Mouse (Mus musculus) right cerebral cortex, postnatal 14 days (tissue): ENCODE data around the gene Mt1.

Experiments used
- DNase-seq: peaks from one replicate; pipeline ENCODE4 v3.0.0; 2022

The Mt1 gene

DNA sequence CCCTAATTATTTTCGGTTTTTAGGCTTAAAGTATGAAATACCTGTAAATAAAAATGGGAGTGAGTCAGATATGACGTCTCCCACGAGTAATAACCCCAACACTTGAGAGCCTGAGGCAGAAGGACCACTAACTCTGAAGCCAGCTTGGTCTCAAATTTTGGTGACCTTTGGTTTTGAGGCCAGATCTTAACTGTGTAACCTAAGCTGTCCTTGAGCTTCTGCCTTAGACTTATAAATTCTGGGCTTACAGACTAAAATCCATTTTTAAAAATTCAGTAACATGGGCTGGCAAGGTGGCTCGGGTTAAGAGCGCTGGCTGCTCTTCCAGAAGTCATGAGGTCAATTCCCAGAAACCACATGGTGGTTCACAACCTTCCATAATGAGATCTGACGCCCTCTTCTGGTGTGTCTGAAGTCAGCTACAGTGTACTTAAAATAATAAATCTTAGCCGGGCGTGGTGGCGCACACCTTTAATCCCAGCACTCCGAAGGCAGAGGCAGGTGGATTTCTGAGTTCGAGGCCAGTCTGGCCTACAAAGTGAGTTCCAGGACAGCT, 5.0 kb upstream of the Mt1 start:
- DNase-seq = no peak

DNA sequence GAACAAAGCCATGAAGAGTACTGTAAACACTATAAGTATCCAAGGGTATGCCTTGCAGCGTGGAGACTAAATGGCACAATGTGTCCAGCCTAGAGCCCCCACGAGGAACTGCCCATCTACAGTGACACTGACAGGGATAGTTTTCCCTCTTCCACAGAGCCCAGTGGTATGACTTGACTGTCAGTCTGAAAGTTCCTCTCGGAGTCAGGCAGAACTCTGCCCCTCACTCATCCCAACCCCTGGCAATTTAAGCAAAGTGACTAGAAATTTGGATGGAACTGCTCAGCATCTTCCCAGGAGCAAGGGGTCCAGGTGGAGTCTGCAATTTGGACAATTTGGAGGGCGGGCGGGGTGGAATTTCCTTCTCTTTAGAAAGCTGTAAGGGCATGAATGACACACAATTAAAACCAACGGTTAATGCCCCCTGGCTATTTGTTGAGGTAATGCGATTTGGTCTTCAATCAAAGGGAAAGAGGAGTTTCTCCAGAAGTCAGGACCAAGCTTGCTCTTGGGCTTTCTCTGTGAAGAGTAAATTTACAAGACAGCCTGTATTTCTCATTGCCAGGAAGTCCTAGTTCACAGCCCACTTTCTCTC, 4.2 kb upstream of the Mt1 start:
- DNase-seq = no peak

DNA sequence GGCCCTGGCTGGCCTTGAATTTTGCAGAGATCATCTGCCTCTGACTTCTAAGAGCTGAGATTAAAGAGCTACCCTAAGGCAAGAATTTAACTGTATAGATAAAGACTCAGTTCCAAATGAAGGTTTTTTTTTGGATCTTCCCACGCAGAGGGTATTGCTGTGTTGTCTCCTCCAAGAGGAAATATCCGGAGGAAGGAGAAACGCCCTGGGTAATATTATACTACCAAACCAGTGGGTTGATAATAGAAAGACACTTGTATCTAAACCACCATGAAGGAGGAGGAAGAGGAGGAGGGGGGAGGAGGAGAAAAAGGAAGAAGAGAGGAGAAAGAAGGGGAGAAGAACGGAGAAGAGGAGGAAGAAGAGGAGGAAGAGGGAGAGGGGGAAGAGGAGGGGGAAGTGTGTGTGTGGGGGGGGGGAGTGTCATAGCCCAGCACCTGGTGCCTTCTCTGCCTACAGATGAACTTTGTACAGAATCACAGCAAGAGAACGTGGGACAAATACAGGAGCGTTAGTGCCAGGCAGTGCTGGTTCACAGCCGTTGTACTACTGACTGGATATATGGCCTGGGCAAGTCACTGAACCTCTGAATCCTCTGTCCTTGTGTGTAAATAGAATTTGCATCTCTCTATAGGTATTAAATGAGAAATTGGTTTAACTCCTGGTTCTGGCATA, 1.0 kb upstream of the Mt1 start:
- DNase-seq = no peak

DNA sequence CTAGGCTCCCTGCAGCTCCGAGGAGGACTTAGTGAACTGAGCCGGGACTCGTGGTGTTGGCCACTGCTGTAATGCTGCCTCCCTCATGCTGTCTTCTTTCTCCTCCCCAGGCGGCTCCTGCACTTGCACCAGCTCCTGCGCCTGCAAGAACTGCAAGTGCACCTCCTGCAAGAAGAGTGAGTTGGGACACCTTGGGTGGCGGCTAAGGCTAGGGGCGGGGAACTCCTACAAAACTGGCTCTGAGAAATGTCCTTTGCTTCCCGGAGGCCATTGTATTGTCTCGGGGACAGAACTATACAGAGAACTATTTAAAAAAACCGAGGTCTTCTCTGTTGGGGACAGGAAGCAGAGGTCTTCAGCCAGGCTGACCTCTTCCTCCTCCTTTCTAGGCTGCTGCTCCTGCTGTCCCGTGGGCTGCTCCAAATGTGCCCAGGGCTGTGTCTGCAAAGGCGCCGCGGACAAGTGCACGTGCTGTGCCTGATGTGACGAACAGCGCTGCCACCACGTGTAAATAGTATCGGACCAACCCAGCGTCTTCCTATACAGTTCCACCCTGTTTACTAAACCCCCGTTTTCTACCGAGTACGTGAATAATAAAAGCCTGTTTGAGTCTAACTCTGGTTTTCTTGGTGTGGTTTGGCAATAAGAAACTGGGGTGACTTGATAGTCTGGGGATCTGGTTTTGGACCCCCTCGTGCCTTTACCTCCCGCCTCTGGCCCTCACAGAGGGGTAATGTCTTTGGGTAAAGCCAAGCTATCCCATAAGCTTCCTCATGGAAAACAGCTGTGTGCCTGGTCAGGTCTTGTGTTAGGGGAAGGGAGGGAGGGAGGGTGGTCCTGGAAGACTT, 1.1 kb downstream of the Mt1 start:
- no peak for DNase-seq

DNA sequence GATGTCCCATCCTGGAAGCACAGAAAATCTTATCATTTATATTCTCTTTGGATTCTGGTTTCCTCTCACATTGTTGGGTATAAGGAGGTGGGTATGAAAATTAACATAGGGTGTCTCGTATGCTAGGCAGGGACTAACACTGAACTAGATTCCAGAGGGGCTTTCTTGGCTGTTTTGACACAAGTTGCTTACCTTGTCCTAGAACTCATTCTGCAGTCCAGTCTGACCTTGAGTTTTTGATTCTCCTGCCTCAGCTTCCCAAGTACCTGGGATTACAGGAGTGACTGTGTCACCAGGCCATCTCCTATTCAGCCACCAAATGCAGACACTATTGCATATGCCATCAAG, 1.7 kb downstream of the Mt1 start:
- DNase-seq = no peak

DNA sequence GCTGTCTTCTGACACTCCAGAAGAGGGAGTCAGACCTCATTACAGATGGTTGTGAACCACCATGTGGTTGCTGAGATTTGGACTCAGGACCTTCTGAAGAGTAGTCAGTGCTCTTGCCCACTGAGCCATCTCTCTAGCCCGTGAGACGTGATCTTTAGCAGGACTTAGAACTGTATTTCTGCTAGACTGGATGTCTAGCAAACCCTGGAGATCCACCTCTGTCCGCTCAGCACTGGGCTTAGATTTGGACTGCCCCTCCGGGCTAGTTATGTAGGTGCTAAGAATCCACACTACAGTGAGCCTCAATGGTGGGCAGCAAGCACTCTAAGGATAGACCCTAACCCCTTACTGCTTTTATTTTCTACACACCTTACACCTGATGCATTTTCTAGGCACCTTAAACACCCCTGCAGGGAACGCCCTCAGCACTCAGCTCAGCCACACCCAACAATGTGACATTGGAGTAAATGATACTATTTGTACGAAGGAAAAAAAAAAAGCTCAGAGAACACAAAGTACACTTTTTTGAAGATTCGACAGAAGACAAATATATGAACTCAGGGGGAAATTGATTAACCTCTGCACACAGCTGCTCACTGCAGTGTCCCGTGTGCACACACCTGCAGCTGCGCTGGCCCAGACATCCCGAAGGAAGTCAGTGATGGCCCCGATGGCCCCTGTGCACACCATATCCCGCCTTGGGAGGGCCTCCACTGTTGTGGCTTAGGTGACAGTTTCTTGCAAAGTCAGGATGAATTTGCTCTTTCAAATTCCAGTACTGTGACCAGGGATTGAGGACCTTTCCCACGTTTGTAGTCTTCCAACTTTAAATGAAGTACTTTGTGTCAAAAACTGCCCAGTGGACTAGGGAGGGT, 3.4 kb downstream of the Mt1 start:
- DNase-seq = no peak

DNA sequence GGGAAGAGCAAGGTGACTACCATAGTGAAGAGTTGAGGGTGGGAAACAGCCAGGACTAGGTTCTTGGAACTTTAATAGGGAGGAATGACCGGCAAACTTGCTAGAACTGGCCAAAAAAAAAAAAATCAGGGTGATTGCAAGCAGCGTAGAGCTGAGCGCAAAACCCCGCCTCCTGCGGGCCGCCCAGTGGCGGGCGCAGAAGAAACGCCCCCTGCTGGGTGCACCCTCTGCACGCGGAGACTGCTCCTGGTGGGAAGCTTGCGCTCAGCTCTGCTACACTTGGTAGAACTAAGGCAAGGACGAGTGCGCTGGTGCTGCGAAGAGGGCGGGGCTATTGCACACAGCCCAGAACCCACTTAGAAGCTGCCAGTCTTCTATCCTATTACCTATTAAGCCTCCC, 4.2 kb downstream of the Mt1 start:
- DNase-seq = peak; percentile 73

DNA sequence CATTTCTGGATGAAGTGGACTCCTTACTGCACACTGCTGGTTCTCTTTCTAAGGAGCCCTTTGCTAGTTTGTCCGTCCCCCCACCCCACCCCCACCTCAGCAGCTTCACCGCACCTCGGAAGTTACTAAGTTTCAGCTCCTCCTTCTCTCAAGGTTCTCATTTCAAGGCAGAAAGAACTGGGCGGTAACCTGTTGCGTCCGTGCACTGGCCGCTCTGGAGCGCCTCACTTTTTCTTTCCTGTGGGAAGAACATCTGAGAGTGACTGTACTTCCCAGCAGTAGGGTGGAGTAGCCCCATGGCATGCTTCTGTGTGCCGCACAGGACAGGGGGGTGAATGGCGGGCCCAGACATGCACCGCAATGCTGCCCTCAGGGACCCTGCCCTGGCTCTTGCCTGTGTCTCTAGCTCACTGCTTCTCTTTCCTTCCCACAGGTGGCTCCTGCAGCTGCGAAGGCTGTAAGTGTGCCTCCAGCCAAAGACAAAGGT, 5.5 kb downstream of the Mt1 start:
- no peak for DNase-seq

DNA sequence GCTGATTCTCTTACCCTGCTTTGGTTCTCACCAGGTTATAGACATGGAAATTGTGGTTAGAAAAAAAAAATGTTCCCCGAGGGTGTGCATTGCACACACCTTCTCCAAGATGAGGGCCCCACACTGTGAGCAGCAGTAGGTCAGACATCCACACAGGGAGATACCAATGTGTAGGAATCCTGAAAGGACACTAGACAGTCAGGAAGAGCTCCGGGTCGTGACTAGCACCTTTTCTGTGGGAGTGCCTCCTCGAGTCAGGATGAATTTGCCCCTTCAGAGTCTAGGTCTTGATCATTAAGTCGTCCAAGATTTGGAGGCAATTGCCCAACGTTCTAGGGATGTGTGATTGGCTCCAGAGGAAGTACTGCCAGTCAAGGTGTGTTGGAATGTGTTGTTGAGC, 6.9 kb downstream of the Mt1 start:
- DNase-seq = no peak

DNA sequence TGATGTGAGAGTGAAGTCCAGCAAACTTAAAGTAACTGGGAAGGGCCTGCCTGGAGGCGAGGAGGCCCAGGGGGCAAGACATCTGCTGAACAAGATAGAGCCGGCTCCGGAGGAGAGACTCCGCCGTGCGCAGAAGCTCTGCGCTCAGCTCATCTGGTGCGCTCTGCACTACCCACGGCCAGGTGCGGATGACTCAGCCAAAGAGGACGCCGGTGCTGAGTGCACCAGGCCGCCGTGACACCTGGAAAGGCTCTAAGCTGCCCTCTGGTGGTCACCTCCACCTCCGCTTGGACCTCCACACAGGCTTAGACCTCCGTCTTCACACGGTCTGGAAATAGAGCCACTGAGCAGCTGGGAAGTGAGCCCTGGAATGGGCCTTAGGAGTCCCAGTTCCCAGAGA, 7.7 kb downstream of the Mt1 start:
- DNase-seq = no peak

DNA sequence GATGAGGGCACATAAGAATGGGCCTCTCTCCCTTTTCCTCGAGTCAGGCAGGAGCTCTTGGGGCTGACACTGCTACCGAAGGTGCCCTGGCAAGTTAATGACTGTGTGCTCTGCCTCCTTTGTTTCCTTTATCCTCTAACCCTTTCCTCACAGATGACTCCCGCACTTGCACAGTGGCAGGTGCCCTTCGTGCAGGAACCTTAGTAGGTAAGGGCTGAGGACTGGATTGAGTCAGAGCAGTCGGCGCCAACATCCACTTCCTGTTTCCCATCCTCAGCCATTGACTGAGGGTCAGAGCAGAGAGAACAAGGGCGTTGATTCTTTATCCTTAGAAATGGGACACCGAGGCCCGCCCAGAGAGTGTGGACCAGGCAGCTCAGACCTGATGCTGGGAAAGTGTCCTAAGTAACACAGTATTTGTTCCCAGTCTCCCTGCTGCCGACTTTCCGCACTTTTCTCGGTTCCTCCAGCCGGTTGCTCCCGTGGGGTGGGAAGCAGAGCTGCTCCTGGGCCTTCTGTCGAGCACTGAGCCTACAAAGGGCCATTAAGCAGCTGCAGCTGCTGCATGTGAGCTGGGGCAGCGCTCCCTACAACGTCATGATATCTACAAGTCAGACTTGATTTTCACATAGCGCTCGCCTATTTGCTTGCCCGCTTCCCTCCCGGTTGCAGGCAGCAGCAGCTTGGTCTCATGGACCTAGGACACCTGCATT, 8.6 kb downstream of the Mt1 start:
- DNase-seq = no peak

DNA sequence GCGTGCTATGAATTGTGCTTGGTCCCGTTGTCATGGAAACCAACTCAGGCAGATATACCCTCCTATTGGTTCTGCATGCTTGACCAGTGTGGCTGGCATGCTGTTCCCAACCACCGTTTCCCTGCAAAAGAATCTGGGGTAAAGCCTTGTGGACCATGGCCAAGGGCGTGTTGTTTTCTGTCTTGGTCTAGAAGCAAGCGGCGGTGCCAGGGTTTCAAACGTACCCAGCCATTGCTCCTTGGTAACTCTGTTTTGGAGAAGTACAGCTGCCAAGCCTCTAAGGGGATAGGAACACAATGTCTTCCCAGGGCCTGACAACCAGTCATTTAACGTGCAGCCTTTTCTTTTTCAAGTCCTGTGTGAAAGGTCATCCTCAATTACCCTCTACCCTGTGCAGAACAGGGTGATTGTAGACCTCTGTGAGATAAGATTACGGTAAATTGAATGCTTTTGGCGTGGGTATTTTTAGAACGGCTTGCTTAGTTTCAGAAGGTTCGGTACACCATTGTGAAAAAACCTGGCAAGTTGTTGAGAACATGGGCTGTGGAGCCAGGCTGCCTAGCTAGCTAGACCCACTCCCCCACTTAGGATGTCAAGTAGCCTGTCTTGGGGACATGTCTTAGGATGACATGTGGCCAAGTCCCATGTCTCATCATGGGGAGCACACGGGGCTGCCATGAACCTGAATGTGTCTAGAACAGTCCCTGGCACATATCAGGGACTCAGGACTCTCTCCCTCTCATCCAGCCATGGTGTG, 10.6 kb downstream of the Mt1 start:
- DNase-seq = peak; percentile 52

DNA sequence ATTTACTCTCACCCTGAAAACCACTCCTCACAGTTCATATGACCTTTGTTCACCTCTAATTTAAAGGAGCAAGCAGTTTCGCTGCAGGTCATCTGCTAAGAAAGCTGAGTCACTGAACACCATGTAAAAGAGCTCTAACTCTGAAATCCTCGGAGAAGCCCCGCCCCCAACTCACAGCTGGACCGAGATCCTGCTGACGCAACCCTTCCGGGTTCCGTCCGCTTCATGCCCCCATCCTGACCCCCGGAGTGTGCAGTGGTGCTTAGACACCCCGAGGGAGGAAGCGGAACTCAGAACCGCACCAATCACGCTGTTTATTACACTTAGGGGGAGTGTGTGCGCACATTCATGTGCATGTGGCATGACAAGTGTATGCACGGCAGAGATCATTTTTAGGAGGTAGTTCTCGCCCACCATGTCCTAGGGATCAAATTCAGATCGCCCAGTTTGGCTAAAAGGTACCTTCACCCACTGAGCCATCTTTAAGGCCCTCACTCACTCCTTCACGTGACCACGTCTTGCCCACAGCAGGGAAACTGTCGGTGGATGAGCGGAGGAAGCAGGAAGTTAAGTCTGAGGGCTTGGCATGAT, 12.3 kb downstream of the Mt1 start:
- DNase-seq = no peak

DNA sequence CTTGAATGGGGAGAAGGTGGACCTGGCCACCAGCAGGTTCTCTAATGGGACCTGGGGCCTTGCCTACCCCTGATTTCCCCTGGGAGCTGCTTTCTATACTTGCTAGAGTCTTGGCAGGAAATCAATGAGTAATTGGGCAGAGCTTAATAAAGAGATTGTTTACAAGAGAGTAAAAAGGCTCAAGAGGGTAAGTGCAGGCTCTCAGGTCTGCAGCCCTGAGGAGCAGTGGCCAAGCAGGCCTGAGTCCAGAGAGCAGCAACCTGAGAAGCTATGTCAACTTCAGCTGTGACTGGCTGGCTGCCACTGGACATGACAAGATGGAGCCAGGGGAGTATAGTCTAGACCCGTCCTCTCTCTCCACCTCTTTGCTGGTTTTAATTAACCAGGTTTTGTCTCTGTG, 14.0 kb downstream of the Mt1 start:
- DNase-seq = no peak

DNA sequence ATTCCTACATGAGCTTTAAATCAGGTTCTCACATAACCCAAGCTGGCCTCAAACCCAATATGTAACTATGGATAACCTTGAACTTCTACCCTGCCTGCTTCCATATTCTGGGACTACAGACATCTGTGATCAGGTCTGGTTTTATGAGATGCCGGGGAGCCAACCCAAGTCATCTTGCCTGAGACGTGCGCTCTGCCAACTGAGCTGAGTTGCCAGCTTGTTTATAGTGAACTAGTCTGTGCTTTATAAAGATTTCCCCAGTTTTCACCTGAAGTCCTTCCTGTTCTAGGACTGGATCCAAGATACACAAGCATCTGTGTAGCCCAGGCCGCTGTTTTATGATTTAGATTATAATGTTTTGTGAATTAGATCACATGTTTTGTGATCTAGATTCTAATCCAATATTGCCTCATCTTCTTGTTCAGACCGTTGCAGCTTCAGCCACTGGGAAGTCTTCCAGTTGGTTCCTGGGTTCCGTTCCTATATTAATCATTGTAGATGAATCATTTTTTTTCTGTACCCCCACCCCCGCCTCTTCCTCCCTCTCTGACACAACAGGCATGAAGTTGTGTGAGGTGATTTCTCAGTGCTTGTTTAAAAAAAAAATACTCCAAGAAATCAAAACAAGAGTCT, 15.8 kb downstream of the Mt1 start:
- no peak for DNase-seq

DNA sequence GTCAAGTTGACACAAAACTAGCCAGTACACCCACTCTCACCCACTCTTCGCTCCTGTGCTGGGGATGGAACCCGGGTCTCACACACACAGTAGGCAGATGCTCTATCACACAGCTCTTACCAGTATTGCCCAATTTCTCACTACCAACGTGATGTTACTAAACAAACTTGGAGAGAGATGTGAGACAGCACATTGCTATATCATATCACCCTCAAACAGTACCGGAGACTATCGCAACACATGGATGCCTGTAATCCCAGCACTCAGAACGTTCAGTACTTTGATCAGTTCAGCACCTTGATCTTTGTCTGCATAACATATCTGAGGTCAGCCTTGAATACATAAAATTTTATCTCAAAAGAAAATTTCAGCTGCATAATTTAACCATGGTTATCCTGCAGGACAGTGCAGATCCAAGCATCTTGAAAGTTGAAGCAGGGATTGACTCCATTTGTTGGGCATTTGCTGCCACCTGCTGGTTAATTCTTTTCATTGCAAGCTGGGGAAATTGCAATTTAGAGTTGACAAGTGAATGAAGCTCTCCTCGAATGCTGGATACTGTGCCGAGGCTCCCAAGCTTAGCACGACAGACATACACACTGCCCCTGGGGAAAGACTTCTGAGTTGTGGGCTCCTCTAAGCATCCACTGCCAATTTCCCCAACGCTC, 20.5 kb downstream of the Mt1 start:
- DNase-seq = no peak

DNA sequence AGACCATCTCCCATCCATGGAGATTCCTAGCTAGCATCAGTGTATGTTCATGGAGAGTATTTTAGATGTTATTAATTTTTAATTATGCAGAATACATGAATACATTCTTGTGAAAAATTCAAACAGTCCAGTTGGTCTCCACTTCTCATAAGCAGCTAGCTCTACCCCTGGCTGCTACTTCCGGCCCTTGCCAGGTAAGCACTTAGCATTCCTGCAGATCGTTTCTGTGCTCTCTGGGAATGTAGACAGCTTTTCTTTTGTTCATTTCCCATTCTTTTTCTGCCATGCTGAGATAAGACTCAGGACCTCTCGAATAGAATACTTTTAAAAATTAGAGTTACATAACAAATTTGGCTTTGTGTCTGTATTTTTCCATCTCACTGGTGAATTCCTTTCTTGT, 25.2 kb downstream of the Mt1 start:
- DNase-seq = no peak

DNA sequence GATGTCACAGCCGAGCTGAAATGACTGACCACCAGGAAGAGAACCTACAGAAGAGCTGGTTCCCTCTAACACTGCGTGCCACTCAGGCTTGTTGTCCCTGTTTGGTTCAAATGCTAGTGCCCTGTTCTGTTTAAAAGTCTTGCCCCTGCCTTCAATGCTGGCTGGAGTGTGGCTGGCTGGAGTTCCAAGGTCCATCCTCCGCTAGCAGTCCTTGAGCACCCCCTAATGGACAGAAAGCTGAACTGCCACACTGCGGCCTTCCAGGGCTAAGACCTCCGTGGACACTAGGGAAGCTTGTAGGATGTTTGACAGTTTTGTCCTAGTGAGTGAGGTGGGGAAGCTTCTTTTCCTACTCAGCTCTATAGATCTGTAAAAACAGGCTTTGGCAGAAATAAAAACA, 26.9 kb downstream of the Mt1 start:
- DNase-seq = peak; percentile 64

DNA sequence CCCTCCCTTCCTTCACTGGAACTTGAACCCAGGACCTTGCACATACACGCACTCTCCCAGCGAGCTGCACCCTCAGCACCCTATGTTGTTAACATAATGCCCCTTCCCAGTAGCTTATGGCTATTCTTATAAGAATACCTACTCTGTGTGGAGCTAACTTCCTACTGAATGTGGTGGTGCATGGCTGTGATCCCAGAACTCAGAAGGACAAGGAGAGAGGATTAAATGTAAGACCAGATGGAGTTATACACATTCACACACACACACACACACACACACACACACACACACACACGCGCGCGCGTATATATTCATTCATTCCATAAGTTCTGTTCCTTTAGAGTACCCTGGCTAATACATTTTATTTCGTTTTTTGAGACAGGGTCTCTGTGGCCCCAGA, 27.4 kb downstream of the Mt1 start:
- no peak for DNase-seq

DNA sequence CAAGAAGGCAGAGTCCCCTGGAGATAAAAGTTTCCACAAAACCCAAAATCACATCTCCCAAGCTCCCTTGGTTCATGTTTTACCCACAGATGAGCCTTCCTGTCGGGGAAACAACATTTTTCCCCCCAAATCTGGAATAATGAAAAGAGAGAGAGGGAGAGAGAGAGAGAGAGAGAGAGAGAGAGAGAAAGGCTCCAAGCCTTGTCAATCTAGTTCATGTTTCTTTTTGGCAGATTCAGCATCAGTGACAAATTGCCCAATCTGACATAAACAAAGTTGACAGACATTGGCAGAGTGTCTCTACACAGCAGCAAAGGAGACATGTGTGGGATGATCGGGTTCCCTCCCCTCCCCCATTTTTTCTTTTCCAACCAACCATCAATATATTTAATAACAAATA, 28.6 kb downstream of the Mt1 start:
- DNase-seq = no peak
